Mouse (Mus musculus) T-cell, adult 2 months (primary cell): Measurements from ENCODE around the gene Sdc4.

Experiments used
- DNase-seq: peaks from one replicate; pipeline ENCODE4 v3.0.0; 2022; ENCODE audit warnings: low spot score

Gene Sdc4

GRCm38 (mm10) chr2:164403396-164404081 is 40.1 kb downstream of the Sdc4 start:
- DNase-seq = no peak

GRCm38 (mm10) chr2:164402906-164403305 is 40.8 kb downstream of the Sdc4 start, which contains the start of gene Rbpjl:
Gene Rbpjl, plus strand, starts transcription at chr2:164403141.
- DNase-seq = peak; percentile 46

GRCm38 (mm10) chr2:164396911-164397310 is 46.8 kb downstream of the Sdc4 start:
- no peak for DNase-seq

GRCm38 (mm10) chr2:164396076-164396475 is 47.6 kb downstream of the Sdc4 start:
- no peak for DNase-seq

GRCm38 (mm10) chr2:164393126-164393525 is 50.6 kb downstream of the Sdc4 start:
- no peak for DNase-seq

GRCm38 (mm10) chr2:164389499-164389898 is 54.2 kb downstream of the Sdc4 start:
- peak; percentile 68 for DNase-seq

GRCm38 (mm10) chr2:164389020-164389419 is 54.7 kb downstream of the Sdc4 start, which contains the start of gene Slpi:
Gene Slpi, minus strand, starts transcription at chr2:164389095.
- no peak for DNase-seq

GRCm38 (mm10) chr2:164386953-164387352 is 56.7 kb downstream of the Sdc4 start:
- peak; percentile 50 for DNase-seq

- DNase-seq = no peak
These were observed 57.5 kb downstream of the Sdc4 start for GRCm38 (mm10) chr2:164385927-164386763.

GRCm38 (mm10) chr2:164383656-164384399 is 59.9 kb downstream of the Sdc4 start:
- DNase-seq = no peak

- no peak for DNase-seq
These were observed 60.7 kb downstream of the Sdc4 start for GRCm38 (mm10) chr2:164382971-164383370.

- DNase-seq = no peak
These were observed 62.0 kb downstream of the Sdc4 start for GRCm38 (mm10) chr2:164381726-164382125.

GRCm38 (mm10) chr2:164377478-164378426 is 65.9 kb downstream of the Sdc4 start:
- no peak for DNase-seq
